Mouse (Mus musculus) MEL (cell line): ENCODE data around the gene Klf2. TPM values are rescaled to one million over a fixed set of nuclear protein-coding genes. Genes with fewer than 3 reads are reported as not detected.

Experiments used
- DNase-seq: peaks from one replicate; pipeline ENCODE4 v3.0.0; 2011; ENCODE audit warnings: low read depth, low spot score
- H3K27ac ChIP-seq: 2 replicates; pipeline ENCODE4 v1.5.1; 2012; ENCODE audit warnings: low read depth, mild to moderate bottlenecking, control low read depth, low read length, moderate library complexity; ENCODE audit not compliant: control insufficient read depth
- H3K27me3 ChIP-seq, 2 experiments: fragments of 150-350 bp in 1 of 2; sonication (generic) in 1 of 2; 2 replicates each; pipeline ENCODE4 v1.6.1; 2012; ENCODE audit warnings: low read length in 2 of 2, mild to moderate bottlenecking in 2 of 2, improper control_type of control experiment in 1 of 2, moderate library complexity in 1 of 2; ENCODE audit not compliant: insufficient read depth in 2 of 2, control insufficient read depth in 1 of 2
- H3K36me3 ChIP-seq, 2 experiments: 2 replicates each; pipeline ENCODE4 v1.6.1; 2012 to 2014; ENCODE audit warnings: low read length in 2 of 2, improper control_type of control experiment in 1 of 2, inconsistent platforms in 1 of 2, mild to moderate bottlenecking in 1 of 2; ENCODE audit not compliant: insufficient read depth in 2 of 2, control insufficient read depth in 1 of 2
- H3K4me1 ChIP-seq, 2 experiments: fragments of 150-350 bp in 1 of 2; sonication (generic) in 1 of 2; 2 replicates each; pipeline ENCODE4 v1.6.1; 2012; ENCODE audit warnings: low read length in 2 of 2, improper control_type of control experiment in 1 of 2, mild to moderate bottlenecking in 1 of 2; ENCODE audit not compliant: insufficient read depth in 2 of 2, control insufficient read depth in 1 of 2
- H3K4me3 ChIP-seq, 2 experiments: fragments of 150-350 bp in 1 of 2; sonication (generic) in 1 of 2; 2 replicates each; pipeline ENCODE4 v1.5.1; 2012; ENCODE audit warnings: low read depth in 2 of 2, low read length in 2 of 2, mild to moderate bottlenecking in 2 of 2, moderate library complexity in 2 of 2, control low read depth in 1 of 2, improper control_type of control experiment in 1 of 2; ENCODE audit not compliant: control insufficient read depth in 1 of 2, insufficient read depth in 1 of 2
- H3K79me2 ChIP-seq: 2 replicates; pipeline ENCODE4 v1.6.1; 2012; ENCODE audit warnings: mild to moderate bottlenecking, low read length, moderate library complexity; ENCODE audit not compliant: control insufficient read depth, poor library complexity, insufficient read depth
- H3K9ac ChIP-seq: 2 replicates; pipeline ENCODE4 v1.6.1; 2012; ENCODE audit warnings: low read depth, mild to moderate bottlenecking, control low read depth, low read length, moderate library complexity; ENCODE audit not compliant: control insufficient read depth, poor library complexity, severe bottlenecking
- H3K9me3 ChIP-seq: fragments of 150-350 bp; sonication (generic); replicated peaks from 2 replicates; pipeline ENCODE4 v1.6.1; 2012; ENCODE audit warnings: mild to moderate bottlenecking, low read length, improper control_type of control experiment, moderate library complexity; ENCODE audit not compliant: insufficient read depth
- BHLHE40 ChIP-seq: IDR thresholded peaks from 2 replicates; pipeline ENCODE4 v1.6.1; 2012; ENCODE audit warnings: low read depth, mild to moderate bottlenecking, inconsistent platforms, low read length, improper control_type of control experiment, borderline replicate concordance
- CHD2 ChIP-seq: IDR thresholded peaks from 2 replicates; pipeline ENCODE4 v1.6.1; 2011; ENCODE audit warnings: low read length, improper control_type of control experiment
- ELF1 ChIP-seq: IDR thresholded peaks from 2 replicates; pipeline ENCODE4 v1.6.1; 2014; ENCODE audit warnings: low read depth, mild to moderate bottlenecking, inconsistent platforms, low read length, improper control_type of control experiment, moderate library complexity
- GABPA ChIP-seq: IDR thresholded peaks from 2 replicates; pipeline ENCODE4 v1.6.1; 2012; ENCODE audit warnings: low read depth, mild to moderate bottlenecking, inconsistent platforms, low read length, improper control_type of control experiment, moderate library complexity
- JUND ChIP-seq: IDR thresholded peaks from 2 replicates; pipeline ENCODE4 v1.6.1; 2011; ENCODE audit warnings: low read depth, mild to moderate bottlenecking, improper control_type of control experiment, low read length
- MAFK ChIP-seq: IDR thresholded peaks from 2 replicates; pipeline ENCODE4 v1.6.1; 2011; ENCODE audit warnings: low read depth, mild to moderate bottlenecking, low read length, improper control_type of control experiment, borderline replicate concordance
- MAZ ChIP-seq: IDR thresholded peaks from 2 replicates; pipeline ENCODE4 v1.6.1; 2012; ENCODE audit warnings: low read depth, mild to moderate bottlenecking, inconsistent platforms, low read length, improper control_type of control experiment
- MEF2A ChIP-seq: IDR thresholded peaks from 2 replicates; pipeline ENCODE4 v1.6.1; 2014; ENCODE audit warnings: low read depth, mild to moderate bottlenecking, inconsistent platforms, low read length, improper control_type of control experiment; ENCODE audit not compliant: poor library complexity, insufficient replicate concordance, severe bottlenecking; ENCODE audit errors: extremely low read depth
- MYB ChIP-seq: IDR thresholded peaks from 2 replicates; pipeline ENCODE4 v1.6.1; 2011; ENCODE audit warnings: mild to moderate bottlenecking, low read depth, low read length, improper control_type of control experiment
- POLR2AphosphoS5 ChIP-seq: IDR thresholded peaks from 2 replicates; pipeline ENCODE4 v1.6.1; 2012; ENCODE audit warnings: low read depth, borderline replicate concordance, mild to moderate bottlenecking, inconsistent platforms, low read length, moderate library complexity, mixed read lengths
- RAD21 ChIP-seq: IDR thresholded peaks from 2 replicates; pipeline ENCODE4 v1.6.1; 2011; ENCODE audit warnings: mild to moderate bottlenecking, low read depth, low read length, improper control_type of control experiment
- SIN3A ChIP-seq: IDR thresholded peaks from 2 replicates; pipeline ENCODE4 v1.6.1; 2012; ENCODE audit warnings: low read length, improper control_type of control experiment, inconsistent platforms
- SMC3 ChIP-seq: IDR thresholded peaks from 2 replicates; pipeline ENCODE4 v1.6.1; 2011; ENCODE audit warnings: low read depth, low read length, improper control_type of control experiment
- USF2 ChIP-seq, 2 experiments: IDR thresholded peaks; 2 replicates each; pipeline ENCODE4 v1.6.1; 2011 to 2012; ENCODE audit warnings: improper control_type of control experiment in 2 of 2, low read length in 2 of 2, borderline replicate concordance in 1 of 2, inconsistent platforms in 1 of 2, low read depth in 1 of 2, mild to moderate bottlenecking in 1 of 2; ENCODE audit not compliant: insufficient read depth in 1 of 2
- ZKSCAN1 ChIP-seq: IDR thresholded peaks from 2 replicates; pipeline ENCODE4 v1.6.1; 2012; ENCODE audit warnings: low read depth, mild to moderate bottlenecking, inconsistent platforms, low read length, improper control_type of control experiment, moderate library complexity
- ZNF384 ChIP-seq: IDR thresholded peaks from 2 replicates; pipeline ENCODE4 v1.6.1; 2012; ENCODE audit warnings: low read depth, mild to moderate bottlenecking, inconsistent platforms, low read length, improper control_type of control experiment
- polyA plus RNA-seq, 2 experiments: library from polyadenylated mRNA; stranded (reverse) in 1 of 2; unstranded in 1 of 2; fragments of >175 nt in 1 of 2; fragments of >200 nt in 1 of 2; gene quantifications; 2 replicates each; pipeline versions ENCODE4 v1.2.1 to v1.2.4; 2012; ENCODE audit warnings: low replicate concordance in 2 of 2, low read depth in 1 of 2; ENCODE audit not compliant: insufficient read length in 2 of 2, insufficient read depth in 1 of 2, missing spikeins in 1 of 2
- total RNA-seq: library from RNA; depleted of rRNA; stranded (reverse); fragments of 300-350 nt; gene quantifications from 2 replicates; pipeline ENCODE4 v1.2.3, GENCODE M21; 2012; rRNA removed

Gene Klf2
- total RNA-seq (not detected in 2 replicates), polyA plus RNA-seq (not detected)

GRCm38 (mm10) chr8:72318801-72319322 is at the start of gene Klf2:
Gene Klf2, plus strand, starts transcription at chr8:72319033.
- Histone ChIP-seq H3K79me2 (no peaks in the 10 kb centered on the region), H3K4me1 (peaks cover 0 to 16% of the 10 kb centered on the region in 2 experiments; a peak in 2 of 4 replicates), H3K9ac (no peak within 1 kb of the TSS), H3K9me3 (no peaks in the 10 kb centered on the region), H3K4me3 (no peak within 1 kb of the TSS), H3K27ac (no peak within 1 kb of the TSS), H3K36me3 (no peaks in the 10 kb centered on the region), H3K27me3 (no peaks in the 10 kb centered on the region; a peak in 2 of 4 replicates)
- TF ChIP-seq MYB = no peak
- no peak for TF ChIP-seq POLR2AphosphoS5
- no peak for TF ChIP-seq ZKSCAN1
- TF ChIP-seq USF2 (IDR thresholded peaks at IDR 0.05; ENCODE audit: borderline replicate concordance in 1 of 2, insufficient read depth in 1 of 2, low read depth in 1 of 2, low read length in 2 of 2) = no peak
- no peak for TF ChIP-seq GABPA
- no peak for TF ChIP-seq MAFK
- DNase-seq = no peak

DNA sequence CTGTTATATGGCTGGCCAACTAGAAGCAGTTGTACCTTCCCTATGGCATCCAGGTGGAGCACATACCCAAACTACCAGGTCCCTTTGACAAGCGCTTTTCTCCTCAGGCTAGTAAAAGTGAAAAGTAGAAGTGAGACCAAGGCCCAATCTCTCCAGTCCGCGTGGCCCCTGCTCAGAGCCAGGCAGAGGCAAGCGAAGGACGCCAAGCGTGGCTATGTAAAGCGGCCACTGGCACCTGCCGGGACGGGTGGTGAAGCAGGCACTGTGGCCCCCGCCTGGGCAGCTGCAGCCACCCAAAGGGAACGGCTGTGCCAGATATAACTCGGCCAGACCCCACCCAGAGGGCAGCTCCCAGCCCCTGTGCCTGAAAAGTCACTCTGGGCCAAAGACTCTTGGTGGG is 48.2 kb upstream of the Klf2 start:
- H3K9ac ChIP-seq = no peak overlapping the region
- H3K27ac ChIP-seq = no peak overlapping the region
- no peaks in the 10 kb centered on the region for H3K27me3 ChIP-seq
- no peak for DNase-seq
- TF ChIP-seq SIN3A (no peak), MAFK (no peak), CHD2 (no peak), SMC3 (no peak), ZKSCAN1 (no peak), ZNF384 (no peak), MEF2A (no peak), BHLHE40 (no peak), MYB (no peak), USF2 (IDR thresholded peaks at IDR 0.05; ENCODE audit: borderline replicate concordance in 1 of 2, insufficient read depth in 1 of 2, low read depth in 1 of 2, low read length in 2 of 2) (no peak), MAZ (no peak), RAD21 (no peak), JUND (no peak), ELF1 (no peak)
- no peak overlapping the region for H3K4me3 ChIP-seq
- H3K9me3 ChIP-seq = no peaks in the 10 kb centered on the region
- H3K79me2 ChIP-seq = no peaks in the 10 kb centered on the region
- H3K4me1 ChIP-seq = peaks cover 0 to 33% of the 10 kb centered on the region in 2 experiments; a peak in 2 of 4 replicates
- peaks cover 0 to 20% of the 10 kb centered on the region in 2 experiments; a peak in 2 of 4 replicates for H3K36me3 ChIP-seq
